Mouse (Mus musculus) layer of hippocampus, postnatal 10 days (tissue): ENCODE data around the gene Gm813. TPM values are rescaled to one million over a fixed set of nuclear protein-coding genes. Genes with fewer than 3 reads are reported as not detected.

Experiments
- DNase-seq, 2 experiments: peaks; one replicate each; pipeline ENCODE4 v3.0.0; 2021; ENCODE audit warnings: low spot score in 2 of 2
- total RNA-seq, 2 experiments: library from RNA; stranded (reverse); gene quantifications; 2 replicates each; pipeline ENCODE4 v1.2.3; 2021

Gm813 gene
- total RNA-seq, 2 experiments from 2014 or later, result not detected

- no peak for DNase-seq
Measured at GRCm38 (mm10) chr16:58607101-58607500, 9.7 kb downstream of the Gm813 start.

DNA sequence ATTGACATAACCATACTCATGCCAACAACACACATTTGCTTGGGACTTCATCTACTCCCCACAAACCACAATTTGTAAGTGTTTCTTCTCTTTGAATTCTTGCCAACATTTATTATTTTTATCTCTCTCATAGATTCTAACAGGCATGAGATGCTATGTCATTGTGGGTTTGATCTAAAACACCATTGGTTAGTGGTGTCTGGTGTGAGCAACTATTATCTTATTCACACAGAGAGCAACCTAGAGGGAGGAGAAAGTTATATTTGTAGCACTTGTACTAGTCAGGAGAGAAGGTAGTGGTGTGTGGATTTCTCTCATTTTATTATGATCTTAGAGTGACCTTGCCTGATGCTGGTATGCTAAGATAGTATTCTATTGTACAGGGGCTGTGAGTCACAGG, 12.1 kb downstream of the Gm813 start:
- DNase-seq, result no peak

GRCm38 (mm10) chr16:58603831-58604230, 12.9 kb downstream of the Gm813 start:
- no peak for DNase-seq

DNA sequence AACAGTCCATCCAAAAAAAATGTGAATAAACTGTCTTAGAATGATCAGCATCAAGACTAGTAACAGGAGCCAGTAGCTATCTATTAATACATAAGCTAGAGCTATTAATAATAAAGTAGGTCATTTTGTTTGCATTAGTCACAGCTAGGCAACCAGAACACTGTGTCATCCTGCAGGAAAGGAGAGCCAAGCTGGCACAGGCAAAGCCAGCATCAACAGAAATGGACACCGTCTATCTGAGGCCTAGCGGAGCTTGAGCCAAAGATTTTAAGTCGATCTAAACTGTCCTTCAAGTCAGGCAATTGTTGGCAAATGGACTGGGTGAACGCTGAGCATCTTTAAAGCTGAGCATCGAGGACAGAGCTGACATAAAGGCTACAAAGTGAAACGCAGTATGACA, 15.9 kb downstream of the Gm813 start:
- no peak for DNase-seq

DNA sequence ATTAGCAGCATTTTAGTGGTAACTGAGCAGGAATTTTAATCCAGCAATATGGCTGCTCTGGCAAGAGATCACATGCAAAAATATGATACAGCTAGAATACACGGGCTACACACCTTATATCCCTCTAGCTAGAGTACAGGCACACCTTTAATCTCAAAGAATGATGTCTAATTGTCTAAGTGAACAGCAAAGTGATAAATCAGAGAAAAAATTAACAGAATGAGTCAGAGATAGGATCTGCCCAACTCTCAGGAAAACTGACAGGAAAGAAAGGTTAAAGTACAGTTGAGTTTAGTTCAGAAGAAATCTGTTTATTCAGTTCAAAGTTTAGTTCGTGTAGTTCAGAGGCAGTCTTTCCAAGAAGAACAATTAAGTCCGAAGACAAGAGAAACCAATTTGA, 25.5 kb downstream of the Gm813 start:
- no peak for DNase-seq

- no peak for DNase-seq
Measured at GRCm38 (mm10) chr16:58589444-58589843, 27.3 kb downstream of the Gm813 start.

DNA sequence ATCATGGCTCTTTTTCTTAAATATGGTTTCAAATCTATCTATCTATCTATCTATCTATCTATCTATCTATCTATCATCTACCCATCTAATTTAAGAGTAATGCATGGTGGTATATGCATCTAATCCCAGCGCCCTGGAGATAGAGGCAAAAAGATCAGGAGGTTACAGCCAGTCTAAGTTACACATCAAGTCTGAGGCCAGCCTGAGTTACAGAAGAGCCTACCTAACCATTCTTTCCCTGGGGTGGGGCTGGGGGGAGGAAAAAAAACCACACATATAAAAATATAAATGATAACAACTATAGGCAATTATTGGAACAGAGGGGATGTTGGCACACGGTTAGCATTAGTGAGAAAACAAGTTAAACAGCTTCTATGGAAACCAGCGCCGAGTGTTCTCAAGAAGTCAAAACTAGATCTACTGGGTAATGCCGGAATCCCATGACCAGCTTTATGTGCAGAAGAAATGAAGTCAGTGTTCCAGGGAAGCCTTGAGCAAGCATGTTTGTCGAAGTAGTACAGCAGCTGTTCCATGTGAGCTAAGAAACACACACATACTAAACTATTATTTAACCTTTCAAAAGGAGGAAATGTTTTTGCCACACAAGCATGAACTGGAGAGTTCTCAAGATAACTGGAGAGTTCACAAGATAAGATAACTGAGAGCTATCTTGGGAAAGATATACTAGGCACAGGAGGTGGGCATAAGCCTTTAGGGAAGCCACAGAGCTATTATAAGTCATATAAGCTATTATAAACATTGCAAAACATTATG, 42.6 kb downstream of the Gm813 start:
- DNase-seq, result no peak

- no peak for DNase-seq
Measured at GRCm38 (mm10) chr16:58570694-58571264, 46.0 kb downstream of the Gm813 start.

Other genes starting within 250 kb of the Gm813 start
- 10 to 100 TPM; 21.0 to 22.4 TPM for gene Dcbld2, start 208.5 kb downstream of the Gm813 start, total RNA-seq
- 10 to 100 TPM; 16.3 to 19.1 TPM for gene St3gal6, start 92.7 kb downstream of the Gm813 start, total RNA-seq
- not detected for gene E330017A01Rik, start 21.8 kb upstream of the Gm813 start, total RNA-seq
- gene Cpox, start 53.3 kb upstream of the Gm813 start, total RNA-seq, result 10 to 100 TPM; 34.1 to 35.2 TPM
- not detected for gene Gpr15, start 102.1 kb upstream of the Gm813 start, total RNA-seq
- 100 to 1,000 TPM in 1 of 2 experiments, 10 to 100 TPM in 1; 91.4 to 112 TPM for gene Cldnd1, start 110.9 kb upstream of the Gm813 start, total RNA-seq
- gene Olfr172, start 146.2 kb upstream of the Gm813 start, total RNA-seq, result not detected
- gene Olfr173, start 183.3 kb upstream of the Gm813 start, total RNA-seq, result not detected
- not detected for gene Olfr175-ps1, start 209.8 kb upstream of the Gm813 start, total RNA-seq